Mouse (Mus musculus) neural tube, embryonic 10.5 days (tissue): ENCODE data around the gene Fcgr4.
"Not testable (repeated sequence)": the region's sequence is repeated elsewhere in the genome, so short reads cannot be mapped to it uniquely, and the experiment has no call there.

Source experiments
- DNase-seq: peaks from one replicate; pipeline ENCODE4 v3.0.0-alpha.2; 2017; ENCODE audit warnings: low spot score; ENCODE audit errors: extremely low spot score

Fcgr4 gene

DNA sequence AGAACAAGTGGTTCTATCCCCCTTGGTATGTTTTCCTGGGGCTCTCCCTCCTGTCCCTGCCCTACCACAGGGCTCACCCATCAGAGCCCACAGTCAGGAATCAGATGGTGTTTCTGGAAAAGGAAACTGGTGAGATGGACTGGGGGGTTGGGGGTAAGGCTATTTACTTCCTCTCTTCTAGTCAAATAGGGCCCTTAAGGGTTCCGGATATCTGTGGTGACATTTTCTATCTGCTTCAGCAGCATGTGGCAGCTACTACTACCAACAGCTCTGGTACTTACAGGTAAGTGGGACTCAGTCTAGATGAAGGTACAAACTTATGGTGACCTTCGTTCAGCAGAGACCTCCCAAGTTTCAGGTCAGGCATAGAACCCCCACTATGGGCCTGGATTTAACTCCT is at the start of gene Fcgr4:
Gene Fcgr4, plus strand, starts transcription at position 184 of the 400 bp plus-strand sequence.
- DNase-seq: no peak

DNA sequence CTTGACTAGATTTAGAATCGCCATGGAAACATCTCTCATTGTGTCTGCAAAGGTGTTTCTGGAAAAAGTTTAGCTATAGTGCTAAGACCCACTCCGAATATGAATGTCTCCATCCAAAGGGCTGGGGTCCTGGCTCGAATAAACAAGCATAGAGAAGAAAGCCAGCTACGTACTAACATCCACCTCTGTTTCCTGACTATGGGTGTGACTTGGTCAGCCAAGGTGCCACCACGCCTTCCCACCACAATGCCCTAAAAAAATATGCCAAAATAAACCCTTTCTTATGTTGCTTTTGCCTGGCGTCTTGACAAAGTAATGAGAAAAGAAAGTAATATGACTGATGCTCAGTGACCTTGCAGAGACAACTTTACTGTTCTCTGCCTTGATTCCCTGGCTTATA is 46.2 kb upstream of the Fcgr4 start:
- DNase-seq: no peak

- no peak for DNase-seq
These were observed 45.8 kb upstream of the Fcgr4 start for GRCm38 (mm10) chr1:170972936-170973335.

DNA sequence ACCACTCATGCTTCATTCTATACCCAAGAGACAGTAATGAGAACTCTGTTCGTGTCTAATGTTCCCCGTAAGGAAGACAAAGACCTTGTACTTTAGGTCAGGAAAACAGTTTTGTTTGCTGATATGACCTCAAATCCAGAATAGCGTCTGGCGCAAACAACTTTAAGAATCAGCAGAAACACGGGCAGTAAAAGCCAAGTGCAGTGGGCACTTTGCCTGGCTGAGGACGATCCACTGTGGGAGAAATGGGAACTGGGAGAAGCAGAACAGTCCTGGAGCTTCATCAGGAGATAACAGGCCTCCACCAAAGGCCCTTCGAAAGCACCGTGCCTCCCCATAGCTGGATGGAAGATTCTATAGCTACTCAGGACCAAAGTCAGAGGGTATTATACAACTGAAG is 44.5 kb upstream of the Fcgr4 start:
- DNase-seq: no peak

- DNase-seq: no peak
These were observed 44.0 kb upstream of the Fcgr4 start for GRCm38 (mm10) chr1:170974736-170975135.

- DNase-seq: not testable (repeated sequence)
These were observed 43.4 kb upstream of the Fcgr4 start for GRCm38 (mm10) chr1:170975350-170975749.

GRCm38 (mm10) chr1:170975751-170976161 is 43.0 kb upstream of the Fcgr4 start:
- no peak for DNase-seq

- DNase-seq: no peak
These were observed 42.3 kb upstream of the Fcgr4 start, which contains the start of gene Fcgr2b for GRCm38 (mm10) chr1:170976447-170976846. Gene Fcgr2b, minus strand, starts transcription at chr1:170976547.

DNA sequence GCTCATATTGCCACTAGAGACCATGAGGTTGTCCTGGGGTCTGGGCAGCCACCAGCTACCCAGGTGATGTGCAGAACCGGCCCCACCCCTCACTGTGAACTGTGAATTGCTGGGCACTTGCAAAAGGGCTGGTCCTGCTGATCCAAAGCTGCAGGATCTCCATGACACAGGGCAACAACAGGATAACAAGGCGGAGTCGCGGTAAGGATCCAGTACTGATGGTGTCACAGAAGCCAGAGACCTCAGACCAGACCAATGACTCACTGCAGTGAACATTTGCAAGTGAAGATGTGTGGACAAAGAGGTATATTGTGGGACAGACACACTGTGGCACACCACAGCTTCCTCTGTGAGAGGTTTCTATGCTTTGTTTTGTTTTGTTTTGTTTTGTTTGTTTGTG is 40.1 kb upstream of the Fcgr4 start:
- no peak for DNase-seq

DNA sequence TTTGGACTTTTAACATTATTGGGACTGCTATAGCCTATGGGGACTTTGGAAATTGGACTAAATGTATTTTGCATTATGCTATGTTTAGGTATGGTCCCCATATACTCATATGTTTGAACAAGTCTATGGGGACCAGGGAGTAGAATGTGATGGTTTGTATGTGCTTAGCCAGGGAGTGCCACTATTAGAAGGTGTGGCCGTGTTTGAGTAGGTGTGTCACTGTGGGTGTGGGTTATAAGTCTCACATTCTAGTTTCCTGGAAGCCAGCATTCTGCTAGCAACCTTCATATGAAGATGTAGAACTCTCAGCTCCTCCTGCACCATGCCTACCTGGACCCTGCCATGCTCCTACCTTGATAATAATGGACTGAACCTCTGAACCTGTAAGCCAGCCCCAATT is 37.0 kb upstream of the Fcgr4 start:
- not testable (repeated sequence) for DNase-seq

DNA sequence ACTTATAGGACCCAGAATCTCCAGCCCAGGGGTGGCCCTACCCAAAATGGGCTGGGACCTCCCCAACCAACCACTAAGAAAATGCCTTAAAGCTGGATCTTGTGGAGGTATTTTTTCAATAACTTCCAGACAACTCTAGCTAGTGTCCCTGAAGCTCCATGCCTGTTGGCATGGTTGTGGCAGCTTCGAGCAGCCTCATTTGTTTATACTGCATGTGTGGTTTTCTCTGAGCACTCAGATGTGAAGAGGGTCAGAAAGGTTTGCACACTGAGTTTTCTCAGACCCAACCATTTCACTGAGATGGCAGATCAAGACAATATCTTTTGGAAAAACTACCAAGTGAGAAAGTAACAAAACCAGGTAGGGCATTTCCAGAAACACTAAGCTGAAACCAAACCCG is 36.4 kb upstream of the Fcgr4 start:
- DNase-seq: no peak

DNA sequence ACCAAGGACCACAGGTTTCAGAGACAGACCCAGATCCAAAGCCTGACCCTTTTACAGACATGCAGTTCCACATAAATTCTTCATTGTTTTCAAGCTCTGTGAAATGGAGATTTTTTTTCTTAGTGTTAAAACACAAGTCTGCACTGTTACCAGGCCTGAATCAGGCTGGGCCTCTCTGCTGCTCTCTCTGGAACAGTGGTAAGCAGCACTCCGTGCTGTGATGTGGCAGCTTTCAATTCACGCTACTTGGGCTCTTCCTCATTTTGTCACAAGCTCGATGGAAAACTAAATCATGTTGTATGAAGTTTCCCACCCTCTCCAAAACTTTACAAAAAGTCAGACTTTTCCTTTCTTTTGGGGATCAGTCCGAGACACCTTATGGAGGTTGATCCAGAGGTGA is 35.7 kb upstream of the Fcgr4 start:
- no peak for DNase-seq

DNA sequence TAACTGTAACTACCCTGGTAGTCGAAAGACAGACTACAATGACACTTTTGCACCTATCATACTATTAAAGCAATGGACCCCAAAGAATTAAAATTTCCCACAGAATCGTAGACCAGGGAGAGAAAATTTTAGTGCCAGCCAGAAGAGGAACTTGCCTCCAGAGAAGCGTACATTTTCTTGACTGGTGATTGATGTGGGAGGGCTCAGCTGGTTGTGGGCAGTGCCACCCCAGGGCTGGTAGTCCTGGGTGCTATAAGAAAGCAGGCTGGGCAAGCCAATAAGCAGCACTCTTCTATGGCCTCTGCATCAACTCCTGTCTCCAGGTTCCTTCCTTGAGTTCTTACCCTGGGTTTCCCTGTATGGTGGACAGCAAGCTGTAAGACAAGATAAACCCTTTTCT is 33.6 kb upstream of the Fcgr4 start:
- DNase-seq: no peak

DNA sequence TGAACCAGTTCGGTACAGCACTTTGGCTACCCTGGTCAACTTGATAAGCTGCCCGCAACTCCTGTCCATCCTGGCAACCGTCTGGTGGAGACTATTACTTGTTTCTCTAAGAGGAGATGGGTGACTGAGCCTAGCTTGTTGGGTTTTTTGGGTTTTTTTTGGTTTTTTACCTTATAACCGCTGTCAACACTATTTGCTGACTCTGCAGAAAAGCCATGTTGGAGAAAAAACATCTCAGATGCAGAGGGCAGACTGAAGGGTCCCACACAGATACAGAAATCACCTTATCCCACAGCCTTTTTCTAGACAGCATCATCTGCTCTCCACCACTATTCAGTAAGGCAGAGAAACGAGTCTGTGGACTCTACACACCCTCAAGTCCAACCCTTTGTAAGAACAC is 32.9 kb upstream of the Fcgr4 start:
- no peak for DNase-seq

DNA sequence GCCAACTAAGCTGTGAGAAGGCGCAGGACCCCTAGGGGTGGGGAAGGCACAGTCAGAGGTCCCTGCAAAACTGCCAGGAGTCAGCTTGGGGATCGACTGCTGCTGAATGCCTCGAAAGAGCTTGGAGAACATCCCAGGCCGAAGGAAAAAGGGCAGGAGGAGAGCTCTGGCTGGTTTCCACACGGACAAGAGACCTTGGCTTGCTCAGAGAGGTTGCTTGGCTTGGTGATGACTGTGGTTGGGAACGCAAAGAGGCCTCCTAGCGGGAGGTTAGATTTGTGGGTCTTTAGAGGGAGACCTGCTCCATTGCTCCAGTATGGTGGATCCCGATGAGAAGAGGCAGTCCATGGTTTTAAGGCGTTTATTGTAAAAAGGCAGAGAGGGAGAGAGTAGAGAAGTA is 29.1 kb upstream of the Fcgr4 start:
- no peak for DNase-seq

- DNase-seq: no peak
These were observed 26.2 kb upstream of the Fcgr4 start for GRCm38 (mm10) chr1:170992550-170992949.

DNA sequence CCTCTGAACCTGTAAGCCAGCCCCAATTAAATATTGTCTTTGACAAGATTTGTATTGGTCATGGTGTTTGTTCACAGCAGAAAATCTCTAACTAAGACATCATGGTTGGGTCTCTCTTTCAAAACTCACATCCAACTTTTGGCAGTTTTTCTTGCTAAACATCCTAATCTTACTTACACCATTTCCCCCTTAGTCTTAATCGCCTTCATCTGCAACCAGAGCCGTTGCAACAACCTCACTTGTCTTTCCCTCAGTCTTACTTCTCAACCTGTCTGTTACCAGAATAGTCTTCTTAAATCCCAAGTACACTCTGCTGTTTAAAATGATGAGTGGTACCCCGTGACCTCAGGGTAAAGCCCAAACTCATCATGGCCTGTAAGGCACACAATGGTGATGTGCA is 22.7 kb upstream of the Fcgr4 start:
- no peak for DNase-seq

GRCm38 (mm10) chr1:170996753-170997152 is 22.0 kb upstream of the Fcgr4 start:
- peak; percentile 34 for DNase-seq

DNA sequence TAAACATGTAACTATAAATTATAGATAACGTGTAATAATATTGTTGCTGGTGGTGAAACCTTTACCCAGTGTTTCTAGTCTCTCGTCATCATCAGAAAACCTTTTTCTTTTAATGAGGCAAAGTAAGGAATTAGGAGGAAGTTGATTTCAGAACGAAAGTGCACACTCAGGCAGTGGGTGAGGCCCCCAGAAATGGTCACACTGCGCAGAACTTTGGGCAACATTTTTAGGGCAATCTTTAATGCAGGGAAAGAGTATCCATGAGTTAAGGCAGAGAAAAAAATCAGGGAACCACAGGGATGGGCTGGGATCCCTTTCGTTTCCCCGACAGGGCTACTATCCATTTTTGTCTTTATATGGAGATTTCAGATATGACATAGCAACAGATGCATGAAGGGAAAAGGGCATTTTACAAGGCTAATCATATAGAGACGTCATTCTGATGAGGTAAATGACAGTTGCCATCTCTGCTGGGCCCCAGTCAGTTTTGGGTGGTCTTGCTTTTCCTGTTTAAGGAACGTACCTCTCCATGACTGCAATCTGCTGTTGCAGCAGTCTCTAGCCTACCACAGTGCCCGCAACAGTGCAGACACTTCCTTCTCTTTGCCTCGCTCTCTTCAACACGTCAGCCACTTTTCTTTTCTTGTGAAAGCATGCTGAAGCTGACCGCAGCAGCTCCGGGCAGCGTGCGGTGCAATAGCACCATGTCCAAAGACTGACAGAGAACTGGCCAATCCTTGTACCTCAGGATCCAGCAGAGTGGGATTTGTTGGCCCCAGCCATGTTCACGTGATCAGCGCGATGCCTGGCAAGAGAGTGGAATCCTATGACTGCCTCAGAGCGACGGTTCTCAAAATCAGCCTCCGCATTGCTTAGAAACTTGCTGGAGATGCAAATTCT is 20.7 kb upstream of the Fcgr4 start:
- no peak for DNase-seq

GRCm38 (mm10) chr1:170999811-171000210 is 18.9 kb upstream of the Fcgr4 start:
- no peak for DNase-seq

DNA sequence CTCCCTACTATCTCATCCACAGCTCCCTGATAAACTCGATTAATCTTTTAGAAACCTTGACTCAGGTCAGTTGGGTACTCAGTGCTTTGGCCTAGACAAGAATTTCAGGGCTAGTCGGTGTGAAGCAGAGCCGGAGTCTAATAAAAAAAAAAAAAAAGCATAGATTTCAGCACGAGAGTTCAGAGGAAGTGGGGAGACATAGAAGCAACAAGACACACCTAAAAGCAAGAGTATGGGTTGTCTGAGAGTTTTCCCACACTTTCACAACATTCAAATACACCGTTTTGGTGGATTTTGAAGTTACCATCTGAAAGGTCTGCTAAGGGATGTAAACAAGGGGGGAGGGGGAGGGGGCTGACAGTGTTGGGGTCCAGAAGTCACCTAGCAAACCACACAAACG is 13.6 kb upstream of the Fcgr4 start:
- DNase-seq: no peak

DNA sequence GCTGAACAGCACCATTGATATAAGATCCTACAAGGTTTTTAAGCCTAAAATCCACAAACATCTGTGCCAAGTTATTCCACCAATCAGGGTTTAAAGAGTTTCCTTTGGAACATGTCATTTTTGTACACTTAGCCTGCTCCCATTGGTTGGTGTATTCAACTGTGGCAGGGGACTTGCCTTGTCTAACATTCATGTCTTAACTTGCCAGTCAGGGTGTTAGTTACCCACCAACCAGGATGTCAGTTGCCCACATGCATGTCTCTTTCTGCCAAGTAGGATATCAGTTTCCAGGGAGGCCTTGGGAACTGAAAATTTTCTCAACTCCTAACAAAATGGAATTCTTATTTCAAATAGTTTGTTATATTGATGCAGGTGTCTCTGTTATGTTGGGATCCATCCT is 13.1 kb upstream of the Fcgr4 start:
- DNase-seq: no peak

DNA sequence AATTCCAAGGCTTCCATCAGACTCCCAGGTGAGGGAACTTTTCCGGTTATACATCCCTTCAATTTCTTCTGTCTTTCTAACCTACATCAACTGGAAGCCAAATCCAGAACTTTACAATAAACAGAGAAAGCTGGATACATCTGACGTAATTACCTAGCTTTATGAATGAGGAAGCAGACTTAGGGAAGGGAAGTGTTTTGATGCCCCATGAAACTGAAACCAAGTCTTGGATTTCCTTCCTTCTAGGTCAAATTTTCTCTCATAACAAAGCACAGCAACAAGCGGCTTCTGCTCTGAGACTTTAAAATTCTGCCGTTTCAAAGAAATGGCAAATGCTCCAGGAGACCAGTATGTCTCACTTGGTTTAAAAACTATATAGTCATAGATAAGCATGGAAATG is 12.4 kb upstream of the Fcgr4 start:
- no peak for DNase-seq
